Mouse (Mus musculus): ENCODE measurements around the gene Spice1. TPM values are rescaled to one million over a fixed set of nuclear protein-coding genes. Genes with fewer than 3 reads are reported as not detected.

Spice1 gene
- polyA plus RNA-seq (2012; rRNA removed; ENCODE audit: low replicate concordance), result 6.8 and 13.1 TPM in 2 replicates

DNA sequence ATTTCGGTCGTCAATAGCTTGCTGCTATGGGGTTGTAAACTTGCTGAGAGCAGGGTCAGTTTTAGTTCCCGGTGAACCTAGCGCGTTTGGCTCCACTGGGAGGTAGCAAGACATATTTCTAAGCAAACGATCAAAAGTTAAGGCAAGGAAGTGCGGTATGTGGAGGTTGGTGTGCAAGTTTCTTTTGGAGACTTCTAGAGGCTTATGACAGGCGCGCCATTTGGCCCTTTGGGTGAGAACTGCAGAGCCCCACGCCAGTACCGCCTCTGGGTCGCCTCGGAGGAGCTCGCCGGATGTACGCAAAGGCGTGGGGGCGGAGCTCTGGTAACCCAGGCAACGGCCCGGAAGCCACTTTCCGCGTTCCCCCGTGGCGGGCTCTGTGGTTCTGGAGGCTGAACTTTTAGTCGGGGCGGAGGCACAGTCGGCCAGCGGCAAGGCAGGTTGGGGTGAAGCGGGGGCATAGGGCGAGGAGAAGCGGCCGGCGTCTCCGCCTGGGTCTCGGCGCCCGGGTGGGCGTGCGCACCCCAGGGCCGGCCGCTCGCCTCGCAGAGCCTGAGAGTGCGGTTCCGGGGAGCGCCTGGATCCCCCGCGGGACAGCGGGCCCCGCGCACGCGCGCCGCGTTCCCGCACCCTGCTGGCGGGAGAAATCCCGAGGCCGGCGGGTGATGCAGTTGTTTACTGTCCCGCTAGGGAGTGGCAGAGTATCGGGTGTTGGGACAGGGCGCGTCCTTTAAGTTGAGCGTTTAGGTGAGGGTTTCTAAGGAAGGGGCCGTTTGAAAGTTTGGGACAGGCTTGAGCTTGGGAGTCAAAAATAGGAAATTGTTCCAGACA lies at the start of gene Spice1:
Gene Spice1 (plus strand): TSS at position 51 of the 831 bp plus-strand sequence.

DNA sequence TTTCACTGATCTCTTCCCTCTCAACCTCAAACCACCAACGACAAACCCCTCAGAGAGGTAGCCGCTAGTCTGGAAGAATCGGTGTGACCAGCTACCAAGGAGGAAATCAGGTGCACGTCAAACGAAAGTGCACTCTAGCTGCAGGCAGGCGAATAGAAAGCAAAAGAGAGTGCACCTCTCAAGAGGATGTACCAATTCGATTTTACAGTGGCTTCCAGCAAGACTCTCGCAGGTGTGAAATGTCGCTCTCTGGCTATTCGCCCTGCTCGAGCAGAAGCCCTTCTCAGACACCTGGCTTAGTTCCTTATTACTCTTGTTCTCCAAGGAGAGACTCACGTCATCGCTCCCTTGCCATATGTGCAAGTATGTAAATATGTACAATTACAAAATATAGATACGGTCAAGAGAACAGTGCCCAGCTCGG lies 14.0 kb upstream of the Spice1 start, which contains the start of gene Sidt1:
Gene Sidt1 (minus strand): TSS at position 336 of the 424 bp plus-strand sequence.

DNA sequence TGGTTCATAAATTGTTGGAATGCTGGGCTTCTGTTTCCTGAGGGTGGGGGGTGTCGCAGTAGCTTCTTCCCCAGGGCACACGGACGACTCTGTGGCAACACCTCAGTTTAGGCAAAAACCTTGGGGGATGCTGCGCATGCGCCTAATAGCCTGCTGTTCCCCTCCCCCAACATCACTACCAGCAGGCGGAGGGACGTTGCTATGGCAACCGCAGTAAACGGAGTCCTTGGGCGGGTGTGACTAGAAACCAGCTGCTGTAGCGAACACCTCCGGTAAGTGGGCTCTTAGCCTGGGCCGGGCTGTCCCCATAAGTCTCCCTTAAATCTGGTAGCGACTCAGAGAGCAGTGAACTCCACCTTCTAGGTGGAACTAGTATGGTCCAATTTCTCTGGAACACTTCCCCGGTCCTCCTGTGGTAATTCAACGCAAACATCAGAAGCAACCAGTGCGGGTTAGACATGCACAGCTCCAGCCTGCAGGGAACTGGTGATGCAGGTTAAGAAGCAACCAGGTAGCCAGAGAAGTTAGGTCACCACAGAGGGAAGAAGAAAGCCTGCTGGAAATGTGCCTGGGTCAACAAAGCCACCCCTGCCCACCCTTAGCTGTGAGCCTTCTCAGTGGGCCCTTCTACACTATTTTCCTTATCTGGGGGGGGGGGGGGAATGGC lies 47.8 kb downstream of the Spice1 start, which contains the start of gene Cfap44:
Gene Cfap44 (plus strand): TSS at position 220 of the 667 bp plus-strand sequence.

Other genes with a start within 250 kb of the Spice1 start
- 35.0 and 38.3 TPM in 2 replicates for gene Atp6v1a, start 207.4 kb upstream of the Spice1 start, polyA plus RNA-seq (2012; rRNA removed; ENCODE audit: low replicate concordance)
- 6.6 and 14.5 TPM in 2 replicates for gene Naa50, start 207.3 kb upstream of the Spice1 start, polyA plus RNA-seq (2012; rRNA removed; ENCODE audit: low replicate concordance)
- gene Usf3, start 173.9 kb upstream of the Spice1 start, polyA plus RNA-seq (2012; rRNA removed; ENCODE audit: low replicate concordance), result 7.1 and 11.2 TPM in 2 replicates
- 0.40 and 4.4 TPM in 2 replicates for gene Sidt1, start 13.9 kb upstream of the Spice1 start, polyA plus RNA-seq (2012; rRNA removed; ENCODE audit: low replicate concordance)
- gene Cfap44, start 47.7 kb downstream of the Spice1 start, polyA plus RNA-seq (2012; rRNA removed; ENCODE audit: low replicate concordance), result not detected in 2 replicates
- gene Boc, start 211.8 kb downstream of the Spice1 start, polyA plus RNA-seq (2012; rRNA removed; ENCODE audit: low replicate concordance), result 16.9 and 23.2 TPM in 2 replicates

Data from subcutaneous adipose tissue, adult 2 months (tissue).